Mouse (Mus musculus) liver, embryonic 14.5 days (tissue): ENCODE results near the gene Dnm1l.

Experiments
- CTCF ChIP-seq: IDR thresholded peaks from 2 replicates; pipeline ENCODE4 v1.5.1; 2016; ENCODE audit warnings: antibody characterized with exemption, low read depth, control low read depth
- EP300 ChIP-seq: IDR thresholded peaks from 2 replicates; pipeline ENCODE4 v1.6.1; 2016; ENCODE audit warnings: antibody characterized with exemption, low read depth

GRCm38 (mm10) chr16:16303138-16303827, 55.5 kb downstream of the Dnm1l start:
- TF ChIP-seq EP300 (no peak), CTCF (no peak)
